Mouse (Mus musculus): ENCODE measurements around the gene Erc2. TPM values are rescaled to one million over a fixed set of nuclear protein-coding genes. Genes with fewer than 3 reads are reported as not detected.

Gene Erc2
- polyA plus RNA-seq, 1 experiment from 2014 or later: 2.4 TPM

DNA sequence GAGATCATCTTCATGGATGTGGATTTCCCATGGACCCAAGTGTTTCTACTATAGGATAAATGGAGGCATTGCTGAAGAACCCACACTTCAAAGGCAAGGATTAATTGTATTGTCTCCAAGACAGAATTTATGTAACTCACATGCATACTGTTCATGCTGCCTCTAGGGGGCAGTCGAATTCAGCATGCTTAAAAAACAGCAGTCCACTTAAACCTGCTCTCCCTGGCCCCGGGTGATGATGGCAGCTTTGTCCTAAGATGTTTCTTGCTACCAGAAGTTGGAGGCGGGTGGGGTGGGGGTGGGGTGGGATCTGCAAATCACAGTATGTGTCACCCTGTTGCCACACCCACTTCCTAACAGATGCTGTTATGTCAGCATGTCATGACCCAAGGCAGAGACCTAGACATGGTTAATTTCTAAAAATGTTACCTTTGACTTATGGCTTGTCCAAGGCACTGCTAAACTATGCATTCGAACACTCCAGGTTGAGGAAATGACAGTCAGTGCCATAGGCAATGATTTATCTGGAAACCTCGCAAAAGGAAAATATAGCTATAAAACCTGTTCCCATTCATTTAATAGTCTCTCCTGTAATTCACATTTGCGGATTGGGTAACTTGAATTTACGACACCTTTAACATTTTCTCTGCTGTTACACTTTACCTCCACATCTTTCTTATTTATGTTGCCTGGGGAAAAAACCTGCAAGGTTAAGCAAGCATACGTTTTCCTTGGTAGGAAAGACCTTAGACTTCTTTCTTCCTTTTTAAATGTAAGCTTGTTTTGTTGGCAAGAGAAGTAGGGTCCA, 467.6 kb downstream of the Erc2 start:
- Histone ChIP-seq H3K4me2 (no peak overlapping the region), H3K27me3 (replicated peaks) (no peaks in the 10 kb centered on the region), H3K36me3 (no peaks in the 10 kb centered on the region), H3K27ac (replicated peaks) (no peak overlapping the region), H3K9me3 (no peaks in the 10 kb centered on the region), H3K4me1 (no peaks in the 10 kb centered on the region), H3K4me3 (no peak overlapping the region), H3K9ac (no peak overlapping the region)
- no peak for ATAC-seq (ENCODE audit: extremely low read depth, insufficient number of reproducible peaks, low FRiP score, low TSS enrichment)
- 59% methylated on average over 8 of the region's 8 CpGs for WGBS

DNA sequence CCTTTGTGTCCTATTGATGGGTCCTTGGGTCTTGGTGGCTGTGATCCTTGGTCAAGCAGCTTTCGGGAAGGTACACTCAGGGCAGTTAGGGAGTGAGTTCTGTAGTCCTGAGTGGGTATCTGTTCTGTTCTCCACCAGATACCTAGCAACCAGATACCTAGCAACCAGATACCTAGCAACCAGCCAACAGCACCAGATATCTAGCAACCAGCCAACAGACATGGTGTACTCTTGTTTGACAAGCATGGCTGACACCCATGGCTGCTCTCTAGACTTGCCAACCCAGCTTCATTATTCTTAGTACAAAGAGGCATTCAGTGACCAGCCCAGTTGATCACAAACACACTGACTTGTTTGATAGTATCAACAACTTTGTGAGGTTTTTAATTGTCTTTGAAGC, 469.1 kb downstream of the Erc2 start:
- 94% methylated on average over 1 of the region's 1 CpGs for WGBS
- Histone ChIP-seq H3K36me3 (no peaks in the 10 kb centered on the region), H3K9me3 (no peaks in the 10 kb centered on the region), H3K4me1 (no peaks in the 10 kb centered on the region), H3K4me3 (no peak overlapping the region), H3K27me3 (replicated peaks) (no peaks in the 10 kb centered on the region), H3K27ac (replicated peaks) (no peak overlapping the region), H3K4me2 (no peak overlapping the region), H3K9ac (no peak overlapping the region)
- ATAC-seq (ENCODE audit: extremely low read depth, insufficient number of reproducible peaks, low FRiP score, low TSS enrichment): no peak

DNA sequence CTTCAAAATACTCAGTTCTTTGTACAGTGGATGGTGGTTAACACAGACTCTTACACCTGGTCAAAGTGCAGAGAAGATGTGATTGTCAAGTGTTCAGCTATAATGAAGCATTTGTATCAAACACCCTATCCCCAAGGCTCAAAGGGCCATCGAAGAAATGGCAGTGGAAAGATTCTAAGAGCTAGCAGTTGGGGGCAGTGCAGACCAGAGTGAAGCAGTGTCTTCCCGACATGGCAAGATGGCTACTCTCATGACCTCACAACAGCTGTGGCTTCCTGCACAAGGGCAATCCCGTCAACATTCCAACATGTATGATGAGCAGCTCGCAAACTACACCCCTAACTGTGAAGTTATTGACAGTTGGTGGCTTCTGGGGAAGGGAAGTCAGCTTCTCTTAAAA, 471.0 kb downstream of the Erc2 start:
- no peaks in the 10 kb centered on the region for H3K9me3 ChIP-seq
- H3K27me3 ChIP-seq (replicated peaks): no peaks in the 10 kb centered on the region
- H3K4me3 ChIP-seq: no peak overlapping the region
- H3K4me2 ChIP-seq: no peak overlapping the region
- ATAC-seq (ENCODE audit: extremely low read depth, insufficient number of reproducible peaks, low FRiP score, low TSS enrichment): no peak
- no peak overlapping the region for H3K9ac ChIP-seq
- no peak overlapping the region for H3K27ac ChIP-seq (replicated peaks)
- H3K4me1 ChIP-seq: no peaks in the 10 kb centered on the region
- 63% methylated on average over 4 of the region's 4 CpGs for WGBS
- no peaks in the 10 kb centered on the region for H3K36me3 ChIP-seq

DNA sequence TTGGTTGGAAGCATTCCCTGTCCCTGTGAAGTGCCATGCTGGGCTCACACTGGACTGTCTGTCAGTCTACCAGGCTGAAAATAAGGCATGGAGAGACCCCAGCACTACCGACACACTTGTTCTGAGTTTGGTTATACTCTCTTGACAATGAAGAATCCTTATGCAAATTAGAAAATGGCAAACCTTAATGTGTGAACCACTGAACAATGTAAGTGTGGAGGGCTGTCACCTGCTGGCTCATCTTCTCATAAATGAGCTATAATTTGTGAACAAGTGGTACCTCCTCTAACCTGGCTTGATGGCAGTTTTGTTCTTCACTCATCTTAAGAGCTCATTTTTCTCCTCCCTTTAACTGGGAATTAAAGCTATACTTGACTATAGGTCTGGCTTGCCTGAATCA, 471.7 kb downstream of the Erc2 start:
- ATAC-seq (ENCODE audit: extremely low read depth, insufficient number of reproducible peaks, low FRiP score, low TSS enrichment): no peak
- Histone ChIP-seq H3K9me3 (no peaks in the 10 kb centered on the region), H3K4me1 (no peaks in the 10 kb centered on the region), H3K4me3 (no peak overlapping the region), H3K27ac (replicated peaks) (no peak overlapping the region), H3K4me2 (no peak overlapping the region), H3K36me3 (no peaks in the 10 kb centered on the region), H3K9ac (no peak overlapping the region), H3K27me3 (replicated peaks) (no peaks in the 10 kb centered on the region)
- 86% methylated on average over 1 of the region's 1 CpGs for WGBS

DNA sequence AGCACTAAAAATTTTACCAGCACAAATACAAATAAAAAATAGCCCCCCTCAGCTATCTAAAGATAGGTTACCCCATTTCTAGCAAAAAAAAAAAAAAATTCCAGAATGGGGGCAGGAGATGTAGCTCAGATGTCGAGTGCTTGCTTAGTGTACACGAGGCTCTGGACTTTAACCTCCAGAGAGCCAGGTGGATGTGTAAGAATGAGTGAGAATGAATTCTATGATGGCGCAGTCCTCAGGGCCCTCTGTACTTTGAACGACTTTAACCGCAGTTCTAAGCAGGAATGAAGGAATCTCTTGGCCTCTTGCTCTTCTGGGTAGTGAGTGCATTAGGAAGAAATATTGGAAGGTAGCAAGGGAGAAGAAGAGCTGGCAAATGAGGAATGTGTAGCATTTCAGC, 476.9 kb downstream of the Erc2 start:
- Histone ChIP-seq H3K27me3 (replicated peaks) (no peaks in the 10 kb centered on the region), H3K4me1 (no peaks in the 10 kb centered on the region), H3K4me3 (no peak overlapping the region), H3K27ac (replicated peaks) (no peak overlapping the region), H3K9me3 (no peaks in the 10 kb centered on the region), H3K4me2 (no peak overlapping the region), H3K9ac (no peak overlapping the region), H3K36me3 (no peaks in the 10 kb centered on the region)
- no peak for ATAC-seq (ENCODE audit: extremely low read depth, insufficient number of reproducible peaks, low FRiP score, low TSS enrichment)
- WGBS: 83% methylated on average over 5 of the region's 5 CpGs

DNA sequence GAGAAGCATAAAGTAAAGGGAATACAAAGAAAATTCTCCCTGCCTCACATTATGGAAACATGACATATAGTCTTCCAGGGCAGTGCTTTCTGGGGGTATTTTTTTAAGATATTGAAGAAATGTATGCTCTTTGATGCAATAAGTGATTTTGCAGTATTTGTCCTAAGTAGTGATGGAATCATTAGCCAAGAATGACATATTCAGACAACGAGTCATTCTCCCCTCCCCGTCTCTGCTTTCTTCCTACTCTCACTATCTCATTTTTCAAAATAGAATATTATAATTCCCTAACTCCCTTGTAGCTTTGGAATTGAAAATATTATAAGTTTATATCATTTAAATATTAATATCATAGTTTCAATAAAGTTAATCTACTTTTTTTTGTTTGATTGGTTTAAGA, 490.9 kb downstream of the Erc2 start:
- 64% methylated on average over 2 of the region's 2 CpGs for WGBS
- H3K4me2 ChIP-seq: no peak overlapping the region
- no peak for ATAC-seq (ENCODE audit: extremely low read depth, insufficient number of reproducible peaks, low FRiP score, low TSS enrichment)
- no peaks in the 10 kb centered on the region for H3K9me3 ChIP-seq
- H3K36me3 ChIP-seq: no peaks in the 10 kb centered on the region
- no peaks in the 10 kb centered on the region for H3K27me3 ChIP-seq (replicated peaks)
- no peak overlapping the region for H3K27ac ChIP-seq (replicated peaks)
- H3K4me1 ChIP-seq: no peaks in the 10 kb centered on the region
- H3K9ac ChIP-seq: no peak overlapping the region
- H3K4me3 ChIP-seq: no peak overlapping the region

DNA sequence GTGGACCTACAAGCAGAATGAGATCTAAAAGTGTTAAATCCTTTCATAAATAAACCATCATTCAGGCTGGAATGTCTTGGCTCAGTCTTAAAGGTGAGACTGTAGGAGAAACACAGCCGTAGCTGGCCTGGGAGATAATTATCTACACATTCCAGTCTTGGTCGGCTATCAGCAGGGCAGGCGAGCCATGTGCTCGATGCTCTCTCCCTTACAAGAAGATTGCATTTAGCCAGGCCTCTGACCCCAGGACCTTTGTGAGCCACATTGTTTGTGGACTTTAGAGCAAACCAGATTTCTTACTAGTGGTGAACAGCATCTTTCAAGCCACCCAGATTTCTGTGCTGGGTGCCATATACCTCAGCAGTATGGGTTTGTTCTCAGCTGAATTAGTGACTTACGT, 498.6 kb downstream of the Erc2 start:
- WGBS: 54% methylated on average over 5 of the region's 5 CpGs
- Histone ChIP-seq H3K9ac (no peak overlapping the region), H3K4me2 (no peak overlapping the region), H3K4me1 (peaks cover 23% of the 10 kb centered on the region), H3K4me3 (no peak overlapping the region), H3K9me3 (peaks cover 7% of the 10 kb centered on the region; the same call in 1 of the 2 replicates), H3K27ac (replicated peaks) (no peak overlapping the region), H3K36me3 (no peaks in the 10 kb centered on the region), H3K27me3 (replicated peaks) (no peaks in the 10 kb centered on the region)
- ATAC-seq (ENCODE audit: extremely low read depth, insufficient number of reproducible peaks, low FRiP score, low TSS enrichment): no peak

DNA sequence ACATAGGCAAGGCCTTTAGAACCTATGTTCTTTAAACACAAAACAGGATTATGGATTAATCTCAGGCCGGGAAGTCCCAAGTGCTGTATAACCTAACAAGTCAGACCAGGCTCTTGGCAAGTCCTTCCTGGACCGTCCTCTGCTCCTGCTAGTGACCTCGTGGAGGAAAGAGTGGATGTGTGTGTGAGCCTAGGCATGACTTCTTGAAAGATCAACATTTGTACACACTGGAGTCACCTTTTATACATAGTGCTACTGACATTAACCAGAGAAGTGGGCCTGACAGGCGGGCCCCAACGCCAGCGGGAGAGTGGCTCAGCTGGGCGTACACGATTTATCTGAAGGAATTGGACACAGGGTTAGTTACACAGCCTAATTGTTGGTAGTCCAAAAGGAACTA, 504.6 kb downstream of the Erc2 start:
- no peaks in the 10 kb centered on the region for H3K36me3 ChIP-seq
- H3K4me1 ChIP-seq: peaks cover 42% of the 10 kb centered on the region
- H3K4me3 ChIP-seq: no peak overlapping the region
- no peaks in the 10 kb centered on the region for H3K27me3 ChIP-seq (replicated peaks)
- H3K4me2 ChIP-seq: no peak overlapping the region
- no peak for ATAC-seq (ENCODE audit: extremely low read depth, insufficient number of reproducible peaks, low FRiP score, low TSS enrichment)
- peak overlapping the region; percentile 61 for H3K27ac ChIP-seq (replicated peaks)
- H3K9me3 ChIP-seq: no peaks in the 10 kb centered on the region
- H3K9ac ChIP-seq: no peak overlapping the region
- 28% methylated on average over 8 of the region's 8 CpGs for WGBS

DNA sequence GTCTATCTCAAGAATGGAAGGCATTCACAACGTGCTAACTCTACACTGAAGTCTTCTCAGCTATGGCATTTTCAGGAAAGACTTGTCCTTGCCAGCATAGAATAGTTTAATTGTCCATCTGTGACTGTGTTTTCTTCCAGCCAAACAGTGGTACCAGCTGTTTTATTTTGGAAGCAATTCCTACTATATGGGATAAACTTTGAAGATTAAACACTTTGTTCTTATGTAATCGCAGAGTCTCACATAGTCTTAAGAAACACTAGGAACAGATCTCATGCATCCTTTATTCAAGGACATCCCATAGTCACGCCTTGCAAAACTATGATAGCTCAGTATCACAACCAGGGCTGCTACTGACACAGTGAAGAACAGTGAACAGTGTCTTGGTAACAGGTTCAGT, 506.8 kb downstream of the Erc2 start:
- H3K27me3 ChIP-seq (replicated peaks): no peaks in the 10 kb centered on the region
- no peaks in the 10 kb centered on the region for H3K36me3 ChIP-seq
- no peak overlapping the region for H3K27ac ChIP-seq (replicated peaks)
- no peak overlapping the region for H3K4me2 ChIP-seq
- peaks cover 27% of the 10 kb centered on the region for H3K4me1 ChIP-seq
- no peak overlapping the region for H3K9ac ChIP-seq
- WGBS: 69% methylated on average over 3 of the region's 3 CpGs
- no peak for ATAC-seq (ENCODE audit: extremely low read depth, insufficient number of reproducible peaks, low FRiP score, low TSS enrichment)
- H3K9me3 ChIP-seq: no peaks in the 10 kb centered on the region
- H3K4me3 ChIP-seq: no peak overlapping the region

DNA sequence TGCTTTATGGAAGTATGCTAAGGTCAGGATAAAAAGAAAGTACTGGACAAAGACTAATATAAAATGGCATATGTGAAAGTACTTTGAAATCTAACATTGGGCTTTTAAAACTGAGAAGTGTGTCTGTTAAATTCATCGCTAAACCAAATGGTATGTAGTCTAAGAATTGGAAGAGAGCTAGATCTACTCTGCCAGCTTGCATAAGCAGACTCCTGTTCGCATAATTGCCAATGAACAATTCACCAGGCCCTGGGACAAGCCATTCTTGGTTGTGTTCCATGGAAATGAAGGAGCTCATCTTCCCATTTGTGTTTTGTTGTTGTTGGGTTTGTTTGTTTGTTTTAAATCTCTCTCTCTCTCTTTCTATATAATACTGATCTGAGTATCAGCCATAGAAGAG, 521.8 kb downstream of the Erc2 start:
- no peak overlapping the region for H3K4me3 ChIP-seq
- no peak overlapping the region for H3K4me2 ChIP-seq
- no peaks in the 10 kb centered on the region for H3K36me3 ChIP-seq
- no peak overlapping the region for H3K27ac ChIP-seq (replicated peaks)
- H3K27me3 ChIP-seq (replicated peaks): no peaks in the 10 kb centered on the region
- H3K9me3 ChIP-seq: no peaks in the 10 kb centered on the region
- peaks cover 4% of the 10 kb centered on the region; the same call in 1 of the 2 replicates for H3K4me1 ChIP-seq
- WGBS: 86% methylated on average over 2 of the region's 2 CpGs
- ATAC-seq (ENCODE audit: extremely low read depth, insufficient number of reproducible peaks, low FRiP score, low TSS enrichment): no peak
- no peak overlapping the region for H3K9ac ChIP-seq

DNA sequence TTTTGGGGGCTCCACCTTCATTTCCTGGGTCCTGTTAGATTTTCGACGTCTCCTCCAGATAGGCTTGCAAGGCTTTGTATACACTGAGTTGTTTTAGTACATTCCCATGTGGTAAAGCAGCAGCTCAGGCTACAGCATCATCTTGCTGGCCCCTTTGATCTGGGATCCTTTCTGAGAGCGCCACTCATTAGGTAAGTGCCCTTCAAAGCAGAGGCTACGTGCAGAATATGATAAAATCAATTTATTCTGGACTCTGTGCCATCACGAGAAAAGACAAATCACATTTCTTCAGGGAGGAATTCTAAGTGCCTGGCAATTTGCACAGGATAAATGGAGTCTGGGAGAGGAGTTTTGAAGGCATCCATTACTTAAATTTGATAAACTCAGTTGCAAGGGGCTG, 525.0 kb downstream of the Erc2 start:
- Histone ChIP-seq H3K4me2 (no peak overlapping the region), H3K27ac (replicated peaks) (no peak overlapping the region), H3K36me3 (no peaks in the 10 kb centered on the region), H3K4me3 (no peak overlapping the region), H3K9me3 (no peaks in the 10 kb centered on the region), H3K9ac (no peak overlapping the region), H3K27me3 (replicated peaks) (no peaks in the 10 kb centered on the region), H3K4me1 (peaks cover 4% of the 10 kb centered on the region; the same call in 1 of the 2 replicates)
- ATAC-seq (ENCODE audit: extremely low read depth, insufficient number of reproducible peaks, low FRiP score, low TSS enrichment): no peak
- 47% methylated on average over 5 of the region's 5 CpGs for WGBS

DNA sequence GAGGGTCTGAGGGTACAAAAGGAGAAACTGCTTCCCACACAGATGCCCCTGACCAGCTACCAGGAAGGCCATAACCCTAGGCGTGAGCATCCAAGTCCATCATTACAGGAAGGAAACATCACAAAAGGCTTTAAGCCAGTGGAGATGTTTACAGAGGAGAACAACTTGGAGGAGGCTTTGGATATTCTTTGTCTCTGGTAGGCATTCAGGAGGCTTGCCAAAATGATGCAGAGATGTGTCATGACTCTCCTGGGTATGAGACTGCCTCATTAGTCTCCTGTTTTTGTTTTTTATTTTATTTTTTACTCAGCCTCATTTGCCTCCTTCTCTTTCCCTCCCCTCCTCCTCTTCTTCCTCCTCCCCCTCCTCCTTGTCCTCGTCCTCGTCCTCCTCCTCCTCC, 528.7 kb downstream of the Erc2 start:
- H3K4me2 ChIP-seq: no peak overlapping the region
- WGBS: 85% methylated on average over 3 of the region's 3 CpGs
- H3K27me3 ChIP-seq (replicated peaks): no peaks in the 10 kb centered on the region
- no peak for ATAC-seq (ENCODE audit: extremely low read depth, insufficient number of reproducible peaks, low FRiP score, low TSS enrichment)
- H3K4me3 ChIP-seq: no peak overlapping the region
- H3K9ac ChIP-seq: no peak overlapping the region
- H3K9me3 ChIP-seq: no peaks in the 10 kb centered on the region
- H3K4me1 ChIP-seq: peaks cover 11% of the 10 kb centered on the region; the same call in 1 of the 2 replicates
- no peak overlapping the region for H3K27ac ChIP-seq (replicated peaks)
- no peaks in the 10 kb centered on the region for H3K36me3 ChIP-seq

All from heart, embryonic 13.5 days (tissue).